Mouse (Mus musculus) CH12.LX (cell line): ENCODE measurements at regions not wholly inside any gene's neighbourhood (a gene's known extent, or its start where the extent isn't known, plus 50 kb on each side); places are given as distances from the start of the nearest gene placed in this dataset.
A peak's percentile ranks its signal among the peaks of the same experiment; 100 is the strongest.
"Not testable (repeated sequence)": the region's sequence is repeated elsewhere in the genome, so short reads cannot be mapped to it uniquely, and the experiment has no call there.

Experiments used
- DNase-seq: peaks from one replicate; pipeline ENCODE4 v3.0.0-alpha.2; 2013; ENCODE audit errors: extremely low read depth
- H3K27ac ChIP-seq: 2 replicates; pipeline ENCODE4 v1.5.1; 2012; ENCODE audit warnings: low read depth, mild to moderate bottlenecking, control low read depth, moderate library complexity; ENCODE audit not compliant: insufficient read depth
- H3K27me3 ChIP-seq: replicated peaks from 2 replicates; pipeline ENCODE3; 2012; ENCODE audit warnings: inconsistent platforms
- H3K36me3 ChIP-seq, 2 experiments: replicated peaks in 1 of 2; 2 replicates each; pipeline versions ENCODE3 to v1.6.1; 2012; ENCODE audit warnings: inconsistent platforms in 1 of 2, low read length in 1 of 2, mild to moderate bottlenecking in 1 of 2, mixed read lengths in 1 of 2, moderate library complexity in 1 of 2; ENCODE audit not compliant: control insufficient read depth in 1 of 2, insufficient read depth in 1 of 2
- H3K4me1 ChIP-seq, 2 experiments: 2 replicates each; pipeline ENCODE4 v1.6.1; 2012; ENCODE audit warnings: inconsistent platforms in 1 of 2, moderate library complexity in 1 of 2; ENCODE audit not compliant: insufficient read depth in 2 of 2, control insufficient read depth in 1 of 2
- H3K4me2 ChIP-seq: 2 replicates; pipeline ENCODE4 v1.6.1; 2012; ENCODE audit warnings: low read depth, mild to moderate bottlenecking, control low read depth; ENCODE audit not compliant: poor library complexity, insufficient read depth, severe bottlenecking
- H3K4me3 ChIP-seq, 3 experiments: fragments of 150-350 bp in 1 of 3; sonication (generic) in 1 of 3; replicated peaks in 1 of 3; 2 replicates each; pipeline versions ENCODE3 to v1.5.1; 2011 to 2012; ENCODE audit warnings: low read depth in 2 of 3, low read length in 2 of 3, mild to moderate bottlenecking in 2 of 3, moderate library complexity in 2 of 3, control low read depth in 1 of 3, improper control_type of control experiment in 1 of 3, inconsistent platforms in 1 of 3, mixed read lengths in 1 of 3; ENCODE audit not compliant: poor library complexity in 1 of 3
- H3K79me2 ChIP-seq: replicated peaks from 2 replicates; pipeline ENCODE4 v1.6.1; 2012; ENCODE audit warnings: mild to moderate bottlenecking, moderate library complexity; ENCODE audit not compliant: control insufficient read depth, poor library complexity, insufficient read depth, severe bottlenecking; ENCODE audit errors: extremely low read depth
- H3K9ac ChIP-seq: 2 replicates; pipeline ENCODE4 v1.6.1; 2012; ENCODE audit warnings: low read depth, mild to moderate bottlenecking, control low read depth, moderate library complexity; ENCODE audit not compliant: insufficient read depth
- H3K9me3 ChIP-seq: replicated peaks from 2 replicates; pipeline ENCODE3; 2012; ENCODE audit warnings: low read length, inconsistent platforms, mixed read lengths
- CTCF ChIP-seq, 2 experiments: IDR thresholded peaks in 1 of 2; conservative IDR thresholded peaks in 1 of 2; 2 replicates each; pipeline ENCODE4 v1.5.1; 2011 to 2012; ENCODE audit warnings: low read depth in 2 of 2, low read length in 2 of 2, improper control_type of control experiment in 1 of 2, inconsistent platforms in 1 of 2, mild to moderate bottlenecking in 1 of 2, moderate library complexity in 1 of 2
- E2F4 ChIP-seq: IDR thresholded peaks from 2 replicates; pipeline ENCODE4 v1.6.1; 2011; ENCODE audit warnings: low read depth, low read length, improper control_type of control experiment; ENCODE audit not compliant: insufficient replicate concordance
- HCFC1 ChIP-seq: IDR thresholded peaks from 2 replicates; pipeline ENCODE4 v1.6.1; 2012; ENCODE audit warnings: low read depth, mild to moderate bottlenecking, inconsistent platforms, low read length, improper control_type of control experiment
- JUN ChIP-seq: IDR thresholded peaks from 2 replicates; pipeline ENCODE4 v1.6.1; 2011; ENCODE audit warnings: low read depth, mild to moderate bottlenecking, low read length, improper control_type of control experiment, moderate library complexity; ENCODE audit not compliant: insufficient read depth
- RAD21 ChIP-seq: IDR thresholded peaks from 2 replicates; pipeline ENCODE4 v1.6.1; 2011; ENCODE audit warnings: low read depth, mild to moderate bottlenecking, low read length, improper control_type of control experiment, moderate library complexity
- SMC3 ChIP-seq: IDR thresholded peaks from 2 replicates; pipeline ENCODE4 v1.6.1; 2011; ENCODE audit warnings: low read depth, low read length, improper control_type of control experiment
- TBP ChIP-seq: conservative IDR thresholded peaks from 2 replicates; pipeline ENCODE4 v1.6.1; 2011; ENCODE audit warnings: low read depth, low read length, improper control_type of control experiment
- USF2 ChIP-seq: conservative IDR thresholded peaks from 2 replicates; pipeline ENCODE4 v1.6.1; 2011; ENCODE audit warnings: low read depth, low read length, improper control_type of control experiment
- ZC3H11A ChIP-seq: IDR thresholded peaks from 2 replicates; pipeline ENCODE4 v1.6.1; 2012; ENCODE audit warnings: low read depth, mild to moderate bottlenecking, inconsistent platforms, low read length, improper control_type of control experiment
- dilution Hi-C: fragments of 300-500 bp; cut with MboI; formaldehyde crosslinking; loops from 2 replicates; pipeline ENCODE4 v1.14.3; 2020; ENCODE audit warnings: low sequenced_read_pairs; ENCODE audit not compliant: extremely low pct_unique_long_range_greater_than_20kb, extremely low pct_ligation_motif_present
- in situ Hi-C: fragments of 300-500 bp; cut with MboI; formaldehyde crosslinking; loops from 3 replicates; pipeline ENCODE4 v1.14.3; 2019; ENCODE audit warnings: low sequenced_read_pairs, low pct_ligation_motif_present, low pct_unique_long_range_greater_than_20kb, mixed read lengths

GRCm38 (mm10) chr3:31603237-31603636 lies 293.1 kb upstream of the Slc7a14 start:
- H3K27me3 ChIP-seq = no peaks in the 10 kb centered on the region
- H3K9ac ChIP-seq = no peak overlapping the region
- peak; percentile 75 for DNase-seq
- H3K36me3 ChIP-seq = no peaks in the 10 kb centered on the region
- peak overlapping the region; percentile 77 for H3K4me2 ChIP-seq
- H3K27ac ChIP-seq = no peak overlapping the region
- H3K4me3 ChIP-seq = no peak overlapping the region
- no peaks in the 10 kb centered on the region for H3K4me1 ChIP-seq
- in situ Hi-C loops = no loop called here
- H3K9me3 ChIP-seq = no peaks in the 10 kb centered on the region
- TF ChIP-seq HCFC1 (no peak), ZC3H11A (0 out of 2 replicates have a peak, but pooled peaks have one; percentile 16), RAD21 (peak; percentile 87), SMC3 (peak; percentile 85), JUN (no peak), CTCF (conservative IDR thresholded peaks at IDR 0.05 in 1 of 2, IDR thresholded peaks at IDR 0.05 in 1 of 2; ENCODE audit: low read depth in 2 of 2, low read length in 2 of 2) (peak; percentile 86 to 92), E2F4 (no peak)
- dilution Hi-C loops = no loop called here
- H3K79me2 ChIP-seq = no peaks in the 10 kb centered on the region

GRCm38 (mm10) chr3:31596581-31596980 lies 286.4 kb upstream of the Slc7a14 start:
- H3K9ac ChIP-seq, in situ Hi-C loops, H3K27ac ChIP-seq, dilution Hi-C loops, H3K4me1 ChIP-seq, H3K9me3 ChIP-seq, H3K36me3 ChIP-seq, DNase-seq, H3K79me2 ChIP-seq, H3K4me2 ChIP-seq, H3K4me3 ChIP-seq, H3K27me3 ChIP-seq: not testable (repeated sequence)

GRCm38 (mm10) chr3:31585971-31586370 lies 275.8 kb upstream of the Slc7a14 start:
- Histone ChIP-seq H3K4me1 (no peaks in the 10 kb centered on the region), H3K4me3 (no peak overlapping the region), H3K4me2 (no peak overlapping the region), H3K36me3 (no peaks in the 10 kb centered on the region)
- TF ChIP-seq TBP (no peak), CTCF (conservative IDR thresholded peaks at IDR 0.05 in 1 of 2, IDR thresholded peaks at IDR 0.05 in 1 of 2; ENCODE audit: low read depth in 2 of 2, low read length in 2 of 2) (peak in 1 of 2 experiments; percentile 54; a peak in 2 of 4 replicates), RAD21 (peak; percentile 54), SMC3 (peak; percentile 50), USF2 (no peak)
- TF ChIP-seq, all 38 proteins: peak for 3
- Histone ChIP-seq H3K27me3 (no peaks in the 10 kb centered on the region), H3K27ac (no peak overlapping the region), H3K9ac (no peak overlapping the region), H3K9me3 (no peaks in the 10 kb centered on the region), H3K79me2 (no peaks in the 10 kb centered on the region)
- in situ Hi-C loops = no loop called here
- DNase-seq = peak; percentile 28
- dilution Hi-C loops = no loop called here
